Mouse (Mus musculus) lung, embryonic 15.5 days (tissue): ENCODE results near the gene Nceh1. TPM values are rescaled to one million over a fixed set of nuclear protein-coding genes. Genes with fewer than 3 reads are reported as not detected.
A peak's percentile ranks its signal among the peaks of the same experiment; 100 is the strongest.

Source experiments
- ATAC-seq: fragments of 200-750 bp; cut with Nextera tagmentation; 2 replicates; pipeline ENCODE4 v1.8.0; 2017; ENCODE audit warnings: moderate number of reproducible peaks, borderline replicate concordance; ENCODE audit not compliant: low FRiP score, low TSS enrichment; ENCODE audit errors: extremely low read depth
- H3K27ac ChIP-seq: fragments of 300-500 bp; sonication (generic); 2 replicates; pipeline ENCODE4 v1.5.1; 2015; ENCODE audit warnings: moderate library complexity, mild to moderate bottlenecking, inconsistent platforms
- H3K27me3 ChIP-seq: fragments of 300-500 bp; sonication (generic); 2 replicates; pipeline ENCODE4 v1.6.1; 2015; ENCODE audit warnings: inconsistent platforms
- H3K36me3 ChIP-seq: fragments of 300-500 bp; sonication (generic); 2 replicates; pipeline ENCODE4 v1.6.1; 2015; ENCODE audit warnings: inconsistent platforms
- H3K4me1 ChIP-seq: fragments of 300-500 bp; sonication (generic); 2 replicates; pipeline ENCODE4 v1.6.1; 2015; ENCODE audit warnings: inconsistent platforms
- H3K4me2 ChIP-seq: fragments of 300-500 bp; sonication (generic); 2 replicates; pipeline ENCODE4 v1.6.1; 2015; ENCODE audit warnings: inconsistent platforms, mild to moderate bottlenecking, moderate library complexity
- H3K4me3 ChIP-seq: fragments of 300-500 bp; sonication (generic); 2 replicates; pipeline ENCODE4 v1.5.1; 2015; ENCODE audit warnings: mild to moderate bottlenecking, inconsistent platforms
- H3K9ac ChIP-seq: fragments of 300-500 bp; sonication (generic); 2 replicates; pipeline ENCODE4 v1.6.1; 2015; ENCODE audit warnings: inconsistent platforms
- H3K9me3 ChIP-seq: fragments of 300-500 bp; sonication (generic); 2 replicates; pipeline ENCODE4 v1.6.1; 2016; ENCODE audit warnings: inconsistent platforms
- WGBS: fragments of 180-500 bp; shearing (Covaris S2); methylation state at CpG from one replicate; pipeline ENCODE4 v1.1.7; 2015; 5-methylcytosine and 5-hydroxymethylcytosine counted together
- polyA plus RNA-seq: library from polyadenylated mRNA; unstranded; fragments of >200 nt; fragmentation: Nextera tagmentation; extraction: Ambion mirVana; gene quantifications from 2 replicates; pipeline ENCODE4 v1.2.1, GENCODE M21; 2015

Gene Nceh1
- polyA plus RNA-seq, 1 experiment from 2014 or later, result 8.5 TPM

DNA sequence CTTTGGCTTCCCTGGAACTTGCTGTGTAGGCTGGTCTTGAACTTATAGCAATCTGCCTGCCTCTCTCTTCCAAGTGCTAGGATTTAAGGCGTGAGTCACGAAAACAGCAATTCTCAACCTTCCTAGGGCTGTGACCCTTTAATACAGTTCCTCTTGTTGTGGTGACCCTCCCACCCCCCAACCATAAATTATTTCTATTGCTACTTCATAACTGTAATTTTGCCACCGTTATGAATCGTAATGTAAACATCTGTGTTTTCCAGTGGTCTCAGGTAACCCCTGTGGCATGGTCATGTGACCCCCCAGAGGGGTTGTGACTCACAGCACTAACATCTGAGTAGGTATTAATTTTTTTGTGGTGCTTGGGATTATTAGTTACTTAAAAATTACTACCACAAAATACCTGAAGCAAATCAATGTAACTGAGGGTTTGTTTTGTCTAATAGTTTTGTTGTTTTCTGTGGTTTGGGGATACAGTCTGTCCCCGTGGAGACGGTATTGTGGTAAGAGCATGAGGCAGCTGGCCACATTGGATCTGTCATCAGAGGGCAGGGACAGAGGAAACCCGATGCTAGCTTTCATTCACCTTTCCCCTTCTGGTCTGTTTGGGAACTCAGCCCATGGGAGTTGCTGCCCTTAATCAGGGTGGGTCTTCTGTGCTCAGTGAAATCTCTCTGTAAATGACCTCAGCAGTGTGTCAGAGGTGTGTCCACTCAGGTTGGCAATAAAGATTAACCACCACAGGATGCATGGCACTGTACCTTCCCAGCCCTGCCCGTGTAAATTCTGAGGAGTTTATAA is 31.5 kb downstream of the Nceh1 start:
- no peak overlapping the region for H3K27ac ChIP-seq
- no peaks in the 10 kb centered on the region for H3K4me1 ChIP-seq
- no peaks in the 10 kb centered on the region for H3K9me3 ChIP-seq
- no peak overlapping the region for H3K4me2 ChIP-seq
- no peak overlapping the region for H3K9ac ChIP-seq
- H3K36me3 ChIP-seq, result no peaks in the 10 kb centered on the region
- ATAC-seq, result no peak
- H3K4me3 ChIP-seq, result no peak overlapping the region
- WGBS, result 76% methylated on average over 8 of the region's 8 CpGs
- H3K27me3 ChIP-seq, result no peaks in the 10 kb centered on the region

DNA sequence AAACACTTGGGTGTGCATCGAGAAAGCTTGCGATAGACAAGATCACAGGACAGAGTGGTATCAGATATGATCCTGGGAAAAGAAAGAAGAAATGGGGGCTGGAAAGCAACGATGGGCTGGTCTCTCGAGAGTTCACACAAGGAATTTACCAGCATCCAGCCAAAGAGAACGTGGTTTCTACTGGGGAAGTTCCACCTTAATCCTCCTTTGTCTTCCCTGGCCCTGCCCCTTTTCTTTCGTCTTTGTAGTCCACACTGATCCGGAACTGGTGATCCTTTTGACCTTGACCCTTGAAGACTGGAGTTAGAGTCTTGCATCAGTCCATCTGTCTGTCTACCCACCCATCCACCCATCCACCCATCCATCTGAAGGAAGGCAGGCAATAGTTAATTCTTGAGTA is 34.6 kb downstream of the Nceh1 start:
- Histone ChIP-seq H3K9me3 (no peaks in the 10 kb centered on the region), H3K4me1 (no peaks in the 10 kb centered on the region), H3K36me3 (no peaks in the 10 kb centered on the region), H3K9ac (no peak overlapping the region), H3K27ac (no peak overlapping the region), H3K4me2 (no peak overlapping the region), H3K27me3 (no peaks in the 10 kb centered on the region), H3K4me3 (no peak overlapping the region)
- 82% methylated on average over 7 of the region's 7 CpGs for WGBS
- ATAC-seq, result no peak

DNA sequence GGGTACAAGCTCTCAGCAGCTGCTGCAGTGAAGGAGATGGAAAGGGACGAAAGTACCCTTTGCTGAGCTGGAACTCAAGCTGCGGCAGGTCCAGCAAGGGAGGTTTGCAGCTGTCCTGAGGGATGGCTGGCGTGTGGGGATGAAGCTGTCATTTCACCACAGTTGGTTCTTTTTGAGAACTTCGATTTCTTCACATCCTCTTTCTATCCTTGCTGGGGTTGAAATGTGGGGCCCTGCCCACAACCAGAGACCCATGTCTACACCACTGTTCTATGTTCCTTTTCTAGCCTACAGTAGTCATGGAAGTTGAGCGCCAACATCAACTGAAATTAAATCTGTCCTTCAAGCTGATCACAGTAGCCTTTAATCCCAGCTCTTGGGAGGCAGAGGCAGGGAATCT is 35.8 kb downstream of the Nceh1 start:
- WGBS, result 84% methylated on average over 5 of the region's 5 CpGs
- Histone ChIP-seq H3K27me3 (no peaks in the 10 kb centered on the region), H3K27ac (no peak overlapping the region), H3K4me1 (no peaks in the 10 kb centered on the region), H3K9me3 (no peaks in the 10 kb centered on the region), H3K9ac (no peak overlapping the region), H3K4me2 (no peak overlapping the region), H3K4me3 (no peak overlapping the region), H3K36me3 (no peaks in the 10 kb centered on the region)
- ATAC-seq, result no peak

DNA sequence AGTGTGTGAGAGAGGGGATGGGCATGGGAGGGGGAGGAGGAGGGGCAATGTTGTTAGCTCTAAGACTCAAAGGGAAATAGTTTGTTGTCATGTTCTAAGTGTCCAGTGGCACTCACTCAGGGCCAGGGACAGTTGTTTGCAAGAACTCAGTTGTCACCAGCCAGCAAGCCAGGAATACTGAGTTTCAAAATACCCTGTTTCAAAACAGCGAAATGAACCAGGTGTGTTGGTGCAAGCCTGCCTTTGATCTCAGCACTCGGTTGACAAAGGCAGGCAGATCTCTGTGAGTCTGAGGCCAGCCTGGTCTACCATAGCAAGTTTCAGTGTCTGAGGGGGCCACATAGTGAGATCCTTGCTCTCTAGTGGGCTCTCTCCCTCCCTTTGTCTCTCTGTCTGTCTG is 39.3 kb downstream of the Nceh1 start:
- no peak for ATAC-seq
- Histone ChIP-seq H3K27ac (no peak overlapping the region), H3K9me3 (no peaks in the 10 kb centered on the region), H3K4me1 (no peaks in the 10 kb centered on the region), H3K4me2 (no peak overlapping the region), H3K27me3 (no peaks in the 10 kb centered on the region), H3K36me3 (no peaks in the 10 kb centered on the region), H3K4me3 (no peak overlapping the region), H3K9ac (no peak overlapping the region)
- WGBS, result 62% methylated on average over 2 of the region's 2 CpGs

DNA sequence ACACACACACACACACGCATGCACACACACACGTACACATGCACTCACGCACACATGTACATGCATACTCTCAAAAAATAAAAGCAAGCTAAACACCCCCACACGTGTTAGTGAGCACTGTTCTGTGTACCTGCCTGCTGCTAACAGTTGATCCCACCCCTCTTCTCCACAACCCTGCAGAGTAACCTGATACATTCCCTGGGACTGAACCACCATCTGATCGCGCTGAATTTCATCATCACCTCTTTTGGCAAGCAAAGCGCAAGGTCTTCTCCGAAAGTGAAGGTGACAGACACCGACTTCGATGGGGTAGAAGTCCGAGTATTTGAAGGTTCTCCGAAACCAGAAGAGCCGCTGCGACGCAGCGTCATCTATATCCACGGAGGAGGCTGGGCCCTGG is 39.7 kb downstream of the Nceh1 start:
- Histone ChIP-seq H3K4me2 (no peak overlapping the region), H3K4me1 (no peaks in the 10 kb centered on the region), H3K36me3 (no peaks in the 10 kb centered on the region), H3K27ac (no peak overlapping the region), H3K4me3 (no peak overlapping the region), H3K9ac (no peak overlapping the region), H3K27me3 (no peaks in the 10 kb centered on the region), H3K9me3 (no peaks in the 10 kb centered on the region)
- no peak for ATAC-seq
- WGBS, result 50% methylated on average over 17 of the region's 17 CpGs

DNA sequence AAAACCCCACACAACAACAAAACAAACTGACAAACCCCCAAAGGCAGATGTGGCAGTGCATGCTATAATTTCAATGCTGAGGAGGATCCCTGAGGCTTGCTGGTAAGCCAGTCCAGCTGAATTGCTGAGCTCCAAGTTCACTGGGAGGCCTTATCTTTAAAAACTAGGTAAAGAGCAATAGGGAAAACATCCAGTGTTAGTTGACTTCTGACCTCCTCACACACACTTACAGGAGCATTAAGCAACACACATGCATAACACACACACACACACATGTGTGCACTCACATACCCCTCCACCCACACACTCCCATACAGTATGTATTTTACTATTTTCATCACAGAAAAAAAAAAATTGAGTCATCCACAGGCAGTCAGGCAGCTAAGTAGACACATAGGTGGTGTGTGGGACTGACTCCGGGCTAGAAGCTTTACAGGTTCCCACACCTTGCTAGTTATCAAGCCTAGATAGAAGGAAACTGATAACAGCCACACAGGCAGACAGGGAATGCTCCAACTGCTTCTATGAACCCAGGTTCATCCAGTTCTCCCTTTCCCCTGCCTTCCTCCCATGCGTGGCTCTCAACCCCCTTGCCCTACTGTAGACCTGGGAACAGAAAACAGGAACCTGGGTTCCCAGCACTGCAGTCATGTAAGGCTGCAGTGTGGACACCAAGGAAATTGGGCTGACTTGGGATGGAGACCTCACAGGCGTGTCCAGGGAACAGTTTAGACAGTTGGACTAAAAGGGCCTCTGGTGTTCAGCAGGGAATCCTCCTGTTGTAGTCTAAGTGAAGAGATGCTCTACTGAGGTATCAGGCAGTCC is 45.1 kb downstream of the Nceh1 start:
- H3K9me3 ChIP-seq, result no peaks in the 10 kb centered on the region
- H3K4me1 ChIP-seq, result 0 out of 2 replicates have a peak, but pooled peaks cover 5% of the 10 kb centered on the region
- H3K27me3 ChIP-seq, result no peaks in the 10 kb centered on the region
- no peak for ATAC-seq
- no peak overlapping the region for H3K9ac ChIP-seq
- H3K36me3 ChIP-seq, result no peaks in the 10 kb centered on the region
- no peak overlapping the region for H3K27ac ChIP-seq
- WGBS, result 74% methylated on average over 3 of the region's 3 CpGs
- no peak overlapping the region for H3K4me3 ChIP-seq
- no peak overlapping the region for H3K4me2 ChIP-seq

DNA sequence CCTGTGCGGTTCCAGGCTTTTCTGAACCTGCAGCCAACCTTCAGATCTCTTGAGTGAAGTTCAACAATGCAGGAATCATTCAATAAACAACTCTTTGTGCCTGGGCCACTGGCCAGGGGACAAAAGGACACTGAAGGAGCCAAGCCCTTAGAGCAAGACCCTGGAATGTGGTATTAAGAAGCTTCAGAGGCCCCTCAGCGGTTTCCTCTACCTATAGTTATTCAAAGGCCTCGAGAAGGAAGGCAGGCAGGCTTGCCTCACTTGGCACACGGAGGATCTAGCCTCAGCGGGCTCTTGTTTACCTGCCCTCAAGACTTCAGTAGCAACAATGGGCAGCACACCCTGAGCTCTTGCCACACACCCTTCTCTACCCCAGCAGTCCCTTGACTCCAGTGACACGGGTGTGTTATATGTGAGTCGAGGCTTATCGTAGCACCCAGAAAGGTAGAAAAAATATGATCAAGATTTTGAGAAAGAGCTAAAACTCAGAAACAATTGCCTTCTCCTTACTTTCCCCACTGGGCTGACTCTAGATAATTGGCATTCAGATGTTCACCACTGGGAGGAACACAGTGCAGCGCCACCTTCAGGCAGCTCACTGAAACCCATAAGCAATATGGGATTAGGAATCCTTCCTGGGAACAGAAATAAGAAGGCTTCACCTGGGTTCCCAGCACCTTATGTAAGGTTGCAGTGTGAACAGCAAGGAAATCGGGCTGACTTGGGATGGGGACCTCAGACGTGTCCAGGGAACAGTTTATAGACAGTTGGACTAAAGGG is 46.0 kb downstream of the Nceh1 start:
- 0 out of 2 replicates have a peak, but pooled peaks cover 5% of the 10 kb centered on the region for H3K4me1 ChIP-seq
- no peaks in the 10 kb centered on the region for H3K36me3 ChIP-seq
- WGBS, result 70% methylated on average over 11 of the region's 11 CpGs
- no peaks in the 10 kb centered on the region for H3K9me3 ChIP-seq
- no peak overlapping the region for H3K9ac ChIP-seq
- no peak overlapping the region for H3K4me3 ChIP-seq
- ATAC-seq, result peak; percentile 27; the same call in 1 of the 2 replicates
- no peaks in the 10 kb centered on the region for H3K27me3 ChIP-seq
- H3K27ac ChIP-seq, result no peak overlapping the region
- no peak overlapping the region for H3K4me2 ChIP-seq

DNA sequence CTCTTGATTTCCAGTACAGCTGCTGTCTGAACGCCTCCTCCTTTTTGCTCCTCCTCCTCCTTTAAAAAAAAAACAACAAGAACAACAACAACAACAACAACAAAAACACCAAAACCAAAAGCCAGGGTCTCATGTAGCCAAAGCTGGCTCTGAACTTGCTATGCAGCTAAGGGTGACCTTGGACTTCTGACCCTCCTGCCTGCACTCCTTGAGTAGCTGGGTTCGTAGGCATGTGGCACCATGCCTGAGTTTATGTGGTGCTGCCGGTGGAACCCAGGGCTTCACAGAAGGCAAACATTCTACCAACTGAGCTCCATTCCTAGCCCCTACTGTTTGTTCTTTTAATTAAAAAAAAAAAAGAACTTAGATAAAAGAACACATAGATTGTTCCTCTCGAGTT is 50.6 kb downstream of the Nceh1 start:
- ATAC-seq, result no peak
- H3K4me1 ChIP-seq, result 0 out of 2 replicates have a peak, but pooled peaks cover 1% of the 10 kb centered on the region
- 61% methylated on average over 4 of the region's 4 CpGs for WGBS
- no peak overlapping the region for H3K4me2 ChIP-seq
- H3K36me3 ChIP-seq, result no peaks in the 10 kb centered on the region
- H3K27me3 ChIP-seq, result no peaks in the 10 kb centered on the region
- no peak overlapping the region for H3K27ac ChIP-seq
- no peak overlapping the region for H3K9ac ChIP-seq
- H3K4me3 ChIP-seq, result no peak overlapping the region
- H3K9me3 ChIP-seq, result no peaks in the 10 kb centered on the region

DNA sequence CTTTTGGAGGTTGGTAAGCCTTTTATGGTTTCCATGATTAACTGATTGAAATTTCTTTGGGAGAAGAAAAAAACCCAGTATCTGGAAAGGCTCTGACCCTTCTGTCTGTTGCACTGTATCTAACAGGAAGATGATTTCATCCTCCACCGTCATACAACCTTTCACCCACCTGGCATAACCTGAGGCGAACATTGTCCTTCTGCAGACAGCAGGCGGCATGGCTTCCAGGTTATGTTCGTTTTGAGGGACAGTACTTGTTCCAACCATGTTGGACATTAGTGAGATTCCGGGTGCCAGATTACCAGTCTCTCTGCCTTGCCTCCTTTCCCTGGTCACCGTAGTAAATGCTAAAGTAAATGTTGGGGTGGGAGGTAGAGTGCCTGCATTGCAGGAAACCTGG is 51.1 kb downstream of the Nceh1 start:
- Histone ChIP-seq H3K27me3 (no peaks in the 10 kb centered on the region), H3K4me2 (no peak overlapping the region), H3K27ac (no peak overlapping the region), H3K36me3 (no peaks in the 10 kb centered on the region), H3K9ac (no peak overlapping the region), H3K9me3 (no peaks in the 10 kb centered on the region), H3K4me1 (no peaks in the 10 kb centered on the region), H3K4me3 (no peak overlapping the region)
- 78% methylated on average over 6 of the region's 6 CpGs for WGBS
- no peak for ATAC-seq

DNA sequence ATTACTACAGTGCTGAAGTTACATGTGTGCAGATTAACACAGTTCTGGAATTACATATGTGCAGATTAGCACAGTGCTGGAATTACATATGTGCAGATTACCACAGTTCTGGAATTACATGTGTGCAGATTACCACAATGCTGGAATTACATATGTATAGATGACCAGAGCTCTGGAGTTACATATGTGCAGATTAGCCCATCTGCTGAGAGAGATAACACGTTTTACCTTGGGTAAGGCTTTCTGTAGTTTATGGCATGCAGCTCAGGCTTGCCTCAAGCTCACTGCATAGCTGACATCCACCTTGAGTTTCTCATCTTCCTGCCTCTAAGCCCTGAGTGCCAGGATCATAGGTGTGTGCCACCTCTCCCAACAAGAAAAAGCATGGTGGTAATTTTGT is 52.2 kb downstream of the Nceh1 start:
- Histone ChIP-seq H3K4me3 (no peak overlapping the region), H3K4me2 (no peak overlapping the region), H3K27ac (no peak overlapping the region), H3K36me3 (no peaks in the 10 kb centered on the region), H3K27me3 (no peaks in the 10 kb centered on the region), H3K9ac (no peak overlapping the region), H3K9me3 (no peaks in the 10 kb centered on the region), H3K4me1 (no peaks in the 10 kb centered on the region)
- WGBS, result 61% methylated on average over 1 of the region's 1 CpGs
- ATAC-seq, result no peak

DNA sequence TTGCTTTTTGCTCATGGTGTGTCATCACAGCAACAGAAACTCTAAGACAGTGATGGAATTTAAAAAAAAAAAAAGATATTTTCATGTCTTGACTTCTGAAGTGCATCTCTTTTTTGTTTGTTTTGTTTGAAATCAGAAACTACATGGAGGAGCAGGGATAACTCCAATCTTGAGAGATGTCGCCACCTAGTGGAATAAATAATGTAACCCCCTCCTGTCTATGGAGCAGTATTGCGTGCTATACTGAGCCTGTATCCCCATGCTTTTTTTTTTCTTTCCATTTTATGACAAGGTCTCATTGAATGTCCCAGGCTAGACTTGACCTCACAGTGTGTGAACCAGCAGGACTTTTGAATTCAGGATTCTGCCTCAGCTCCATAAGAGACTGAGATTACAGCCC is 54.5 kb downstream of the Nceh1 start:
- H3K27me3 ChIP-seq, result no peaks in the 10 kb centered on the region
- no peak overlapping the region for H3K4me3 ChIP-seq
- ATAC-seq, result no peak
- WGBS, result 15% methylated on average over 2 of the region's 2 CpGs
- H3K9ac ChIP-seq, result no peak overlapping the region
- no peaks in the 10 kb centered on the region for H3K9me3 ChIP-seq
- H3K4me2 ChIP-seq, result no peak overlapping the region
- H3K36me3 ChIP-seq, result no peaks in the 10 kb centered on the region
- no peak overlapping the region for H3K27ac ChIP-seq
- H3K4me1 ChIP-seq, result no peaks in the 10 kb centered on the region

DNA sequence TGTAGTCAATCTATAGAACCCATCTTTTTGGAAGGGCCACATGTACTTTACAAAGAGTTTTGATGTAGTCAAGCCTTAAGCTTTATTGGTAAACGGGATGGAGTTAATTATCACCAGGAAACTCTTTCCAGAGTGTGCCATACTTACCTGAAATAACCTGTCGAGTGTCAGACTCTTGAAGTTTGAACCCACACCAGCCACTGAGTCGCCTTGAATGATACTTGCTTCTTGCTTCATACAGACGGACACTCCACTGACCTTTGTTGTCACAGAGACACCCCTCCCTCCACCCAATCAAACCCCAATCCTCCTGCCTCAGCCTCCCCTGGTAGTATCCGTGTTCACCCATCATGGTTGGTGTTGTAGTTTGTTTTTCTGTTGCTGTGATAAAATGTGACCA is 55.8 kb downstream of the Nceh1 start:
- no peaks in the 10 kb centered on the region for H3K36me3 ChIP-seq
- no peak overlapping the region for H3K4me3 ChIP-seq
- ATAC-seq, result no peak
- no peak overlapping the region for H3K9ac ChIP-seq
- no peaks in the 10 kb centered on the region for H3K27me3 ChIP-seq
- H3K4me1 ChIP-seq, result no peaks in the 10 kb centered on the region
- 78% methylated on average over 5 of the region's 5 CpGs for WGBS
- no peaks in the 10 kb centered on the region for H3K9me3 ChIP-seq
- no peak overlapping the region for H3K4me2 ChIP-seq
- no peak overlapping the region for H3K27ac ChIP-seq
